Mouse (Mus musculus) monocyte, adult 5-6 weeks (primary cell): ENCODE measurements around the gene Gm13178. TPM values are rescaled to one million over a fixed set of nuclear protein-coding genes. Genes with fewer than 3 reads are reported as not detected.

Experiments
- ATAC-seq: fragments of 153-309, 156-312 bp; replicated peaks from 2 replicates; pipeline ENCODE4 v1.8.0; 2017; ENCODE audit warnings: mild to moderate bottlenecking; ENCODE audit not compliant: low TSS enrichment, insufficient number of reproducible peaks, severe bottlenecking, poor library complexity, low FRiP score
- total RNA-seq: library from RNA; stranded (forward); fragments of 200-1000, 200-491, 200-594 nt; gene quantifications from 3 replicates; pipeline ENCODE4 v1.2.3, GENCODE M21; 2017

Gm13178 gene
- not detected in 3 replicates for total RNA-seq

DNA sequence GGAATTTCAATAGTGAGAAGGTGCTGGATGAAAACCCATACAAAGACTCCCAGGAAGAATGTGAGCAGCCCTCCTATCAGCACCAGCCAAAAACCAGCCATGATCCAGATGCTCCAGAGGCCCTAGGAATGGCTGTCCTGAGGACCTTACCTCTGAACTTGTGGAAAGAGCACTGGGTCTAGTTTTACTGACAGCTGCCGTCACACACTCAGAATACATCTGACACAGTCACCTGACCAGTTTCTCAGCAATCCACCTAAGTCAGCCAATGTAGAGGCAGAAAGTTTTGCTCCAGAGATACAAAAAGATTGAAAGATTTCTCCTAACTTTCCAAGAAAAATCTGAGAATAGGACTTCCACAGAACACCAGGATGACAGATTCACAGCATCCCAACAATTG, at the start of gene Gm13178:
TSS of gene Gm13178 (minus strand) at position 101 of the 400 bp plus-strand sequence.
- ATAC-seq = no peak

DNA sequence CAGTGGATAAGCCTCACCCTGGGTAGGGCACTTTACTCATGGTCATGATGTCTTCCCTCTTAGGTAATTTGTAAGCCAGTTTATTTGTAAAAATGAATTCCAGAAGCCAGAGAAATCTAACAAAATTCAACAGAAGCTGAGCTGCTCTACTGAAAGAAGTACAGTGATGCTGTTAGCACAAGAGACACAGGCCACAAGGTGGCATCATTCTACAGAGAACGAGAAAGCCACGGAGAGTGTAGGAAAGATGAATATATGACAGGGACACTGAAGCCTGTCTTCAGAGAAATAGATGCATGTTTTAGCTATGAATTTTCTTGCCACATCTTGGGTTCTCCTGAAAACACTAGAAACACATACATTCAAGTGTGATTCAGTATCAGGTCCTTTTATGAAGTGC, 44.5 kb upstream of the Gm13178 start:
- no peak for ATAC-seq

DNA sequence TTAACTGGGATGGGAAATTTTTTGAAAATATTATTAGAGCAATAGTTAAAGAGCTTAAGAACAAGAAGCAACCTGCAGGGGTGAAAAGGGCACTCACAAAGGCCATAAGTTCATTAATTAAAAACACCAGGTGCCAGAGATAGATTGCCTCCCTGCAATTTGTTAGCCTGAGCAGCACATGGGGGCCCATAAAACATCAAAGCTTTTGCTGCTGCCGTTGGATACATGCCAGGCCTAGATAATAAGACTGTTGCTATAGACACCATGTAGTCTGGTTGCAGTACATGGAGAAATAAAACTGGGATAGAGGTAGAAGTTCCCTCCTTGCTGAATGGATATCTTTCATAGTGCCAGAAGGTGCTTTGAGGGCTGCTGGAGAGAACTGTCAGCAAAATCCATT, 27.9 kb upstream of the Gm13178 start:
- no peak for ATAC-seq

DNA sequence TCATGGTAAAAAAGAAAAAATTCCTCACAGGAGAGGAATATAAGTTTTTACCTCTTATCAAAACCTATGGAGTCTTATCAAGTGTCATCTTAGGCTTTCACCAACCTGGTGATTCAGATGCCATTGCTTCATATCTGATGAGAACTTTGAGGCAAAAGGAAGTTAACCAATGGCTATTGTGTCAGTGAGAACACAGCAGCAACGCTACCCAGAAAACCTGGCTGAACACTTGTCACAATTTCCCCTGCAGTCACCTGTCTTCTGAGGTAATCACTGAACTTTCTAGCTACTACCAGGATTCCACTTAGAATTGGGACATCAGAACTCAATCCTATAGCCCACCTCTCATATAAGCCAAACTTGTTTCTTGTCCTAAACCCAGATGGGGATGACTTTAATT, 1.5 kb downstream of the Gm13178 start:
- ATAC-seq = no peak

DNA sequence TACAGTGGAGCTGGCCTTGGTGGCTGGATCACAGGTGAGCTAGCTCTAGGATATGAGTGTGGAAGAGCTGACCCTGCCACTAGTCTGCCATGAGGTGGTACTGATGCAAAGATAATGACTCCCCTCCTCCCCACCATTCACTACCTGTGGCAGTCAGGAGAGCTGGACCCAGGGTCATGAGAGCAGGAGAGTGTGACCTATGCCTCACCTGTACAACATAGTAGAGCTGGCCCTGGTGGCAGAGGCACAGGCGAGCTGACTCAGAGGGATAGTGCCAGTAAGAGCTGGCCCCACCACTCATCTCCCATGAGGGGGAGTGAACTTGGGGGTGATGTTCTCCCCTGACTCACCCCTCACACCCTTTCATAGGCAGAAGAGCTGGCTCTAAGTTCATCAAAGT, 2.9 kb downstream of the Gm13178 start:
- ATAC-seq = no peak

DNA sequence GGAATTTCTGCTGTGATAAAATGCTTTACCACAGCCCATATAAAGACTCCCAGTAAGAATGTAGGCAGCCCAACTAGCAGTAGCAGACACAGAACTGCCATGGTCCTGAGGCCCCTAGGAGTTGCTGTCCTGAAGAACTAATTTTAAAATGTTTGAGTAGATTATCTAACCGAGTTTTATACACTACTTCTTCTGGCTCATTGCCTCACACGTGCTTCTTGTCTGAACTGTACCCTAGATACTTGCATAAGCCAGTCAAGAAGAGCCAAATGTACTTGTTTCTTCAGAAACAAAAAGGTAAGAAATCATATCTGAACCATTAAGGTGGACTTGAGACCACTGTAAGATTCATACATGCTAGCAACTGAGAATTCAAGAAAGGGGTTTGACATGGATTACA, 34.9 kb downstream of the Gm13178 start, which contains the start of gene Gm436:
TSS of gene Gm436 (minus strand) at position 101 of the 400 bp plus-strand sequence.
- ATAC-seq = no peak

Other genes starting within 250 kb of the Gm13178 start
- gene 9430007A20Rik, start 201.6 kb downstream of the Gm13178 start, total RNA-seq = not detected in 3 replicates
- gene Gm13124, start 156.3 kb downstream of the Gm13178 start, total RNA-seq = not detected in 3 replicates
- not detected in 3 replicates for gene Aadacl4, start 107.7 kb downstream of the Gm13178 start, total RNA-seq
- not detected in 3 replicates for gene Gm436, start 35.0 kb downstream of the Gm13178 start, total RNA-seq
- gene Gm438, start 65.2 kb upstream of the Gm13178 start, total RNA-seq = not detected in 3 replicates
- gene Dhrs3, start 171.4 kb upstream of the Gm13178 start, total RNA-seq = 42.6 to 50.4 TPM (median 43.0 TPM) in 3 replicates